Mouse (Mus musculus): Measurements from ENCODE around the gene Dtx3l.
"Not testable (repeated sequence)": the region's sequence is repeated elsewhere in the genome, so short reads cannot be mapped to it uniquely, and the experiment has no call there.

The Dtx3l gene

DNA sequence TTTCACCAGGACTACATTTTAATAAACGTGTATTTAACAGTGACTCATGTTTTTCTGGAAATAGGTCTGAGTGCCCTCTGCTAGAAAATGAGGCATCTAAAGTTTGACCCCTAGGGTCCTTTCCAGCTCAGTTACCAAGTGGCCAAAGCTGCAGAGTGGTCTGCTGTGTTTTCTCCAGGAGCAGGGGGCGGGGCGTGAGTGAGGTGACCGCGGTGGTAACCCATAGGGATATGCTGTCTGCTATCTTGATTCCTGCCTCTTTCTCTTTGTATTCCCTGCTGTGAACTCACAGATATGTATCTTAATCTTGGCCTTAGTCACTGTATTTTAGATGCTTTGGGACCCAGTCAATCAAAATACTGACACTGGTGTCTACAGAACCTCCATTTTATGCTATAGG, 14.6 kb downstream of the Dtx3l start:
- DNase-seq (ENCODE audit: low spot score) = no peak

DNA sequence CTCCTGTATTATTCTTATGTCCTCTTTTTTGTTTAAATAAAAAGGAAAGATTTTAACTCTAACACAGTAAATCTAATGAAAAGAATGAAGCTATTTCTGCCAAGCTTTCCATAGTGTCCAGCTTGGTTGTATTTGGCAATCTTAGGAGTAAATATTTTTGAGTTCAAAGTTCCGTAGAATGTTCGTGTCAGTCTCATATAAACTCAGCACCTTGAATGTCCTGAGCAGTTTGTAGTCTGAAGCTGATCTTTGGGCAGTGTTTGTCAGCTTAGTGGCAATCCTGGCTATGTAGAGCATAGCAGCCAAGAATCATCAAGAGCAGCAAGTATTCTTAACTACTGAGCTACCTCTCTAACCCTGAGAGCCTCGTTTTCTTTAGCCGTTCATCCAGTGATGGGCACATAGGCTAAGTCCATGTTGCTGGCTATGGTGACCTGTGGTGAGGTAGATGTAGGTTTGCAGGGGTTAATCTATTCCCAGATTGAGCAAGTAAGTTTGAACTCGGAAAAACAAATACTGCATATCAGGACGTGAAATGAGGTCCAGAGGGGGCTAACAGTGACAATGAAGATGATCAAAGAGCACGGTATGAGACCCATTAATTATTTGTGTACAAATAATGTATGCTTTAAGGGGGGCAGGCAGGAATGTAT, 15.3 kb downstream of the Dtx3l start:
- no peak for DNase-seq (ENCODE audit: low spot score)

DNA sequence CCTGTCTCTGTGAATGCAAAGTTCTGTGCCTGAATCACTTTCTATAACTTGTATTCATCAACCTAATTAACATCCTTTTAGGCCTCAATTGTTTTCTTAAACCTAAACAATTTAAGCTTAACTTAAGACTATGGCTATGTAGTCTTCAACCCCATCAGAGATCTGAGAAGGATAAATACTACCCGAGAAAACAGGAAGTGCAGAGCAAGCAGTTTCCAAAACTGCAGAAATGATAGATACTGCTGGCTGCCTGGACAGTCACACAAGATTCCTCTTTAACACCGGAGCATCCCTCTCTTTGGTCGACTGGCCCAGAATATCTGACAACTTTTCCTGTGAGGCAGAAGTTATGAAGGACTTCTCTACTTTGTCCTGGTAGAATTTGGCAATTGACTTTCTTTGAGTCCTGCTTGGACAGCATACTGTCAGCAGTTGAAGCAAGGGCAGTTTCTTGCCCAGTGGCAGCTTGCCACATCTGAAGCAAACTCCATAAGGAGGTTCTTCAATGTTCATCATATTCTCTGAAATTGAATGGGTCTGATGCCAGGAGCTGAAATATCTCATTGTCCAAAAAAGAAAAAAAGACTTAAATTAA, 16.6 kb downstream of the Dtx3l start:
- no peak for DNase-seq (ENCODE audit: low spot score)

DNA sequence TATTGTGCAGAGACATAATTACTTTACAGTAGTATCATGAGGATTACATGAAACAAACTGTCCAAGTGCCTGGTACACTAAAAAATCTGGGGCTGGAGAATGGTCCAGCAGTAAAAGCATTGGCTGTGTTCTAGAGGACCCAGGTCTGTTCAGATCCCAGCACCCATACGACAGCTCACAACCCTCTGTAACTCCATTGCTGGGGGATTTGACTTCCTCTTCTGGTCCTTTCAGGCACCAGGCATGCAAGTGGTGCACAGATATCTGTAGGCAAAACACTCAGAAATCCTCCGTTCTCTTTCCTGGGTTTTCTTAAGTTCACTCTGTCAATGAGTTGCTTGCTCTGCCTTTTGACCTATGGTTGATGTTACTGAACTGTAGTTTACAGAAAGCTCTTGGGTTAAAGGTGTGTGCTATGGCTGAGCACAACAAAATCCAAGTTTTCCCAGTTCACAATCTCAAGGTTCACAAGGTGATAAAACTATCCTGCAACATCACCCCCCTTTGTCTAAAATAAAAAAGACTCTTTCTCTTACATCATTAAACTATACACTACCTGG, 17.2 kb downstream of the Dtx3l start:
- no peak for DNase-seq (ENCODE audit: low spot score)

DNA sequence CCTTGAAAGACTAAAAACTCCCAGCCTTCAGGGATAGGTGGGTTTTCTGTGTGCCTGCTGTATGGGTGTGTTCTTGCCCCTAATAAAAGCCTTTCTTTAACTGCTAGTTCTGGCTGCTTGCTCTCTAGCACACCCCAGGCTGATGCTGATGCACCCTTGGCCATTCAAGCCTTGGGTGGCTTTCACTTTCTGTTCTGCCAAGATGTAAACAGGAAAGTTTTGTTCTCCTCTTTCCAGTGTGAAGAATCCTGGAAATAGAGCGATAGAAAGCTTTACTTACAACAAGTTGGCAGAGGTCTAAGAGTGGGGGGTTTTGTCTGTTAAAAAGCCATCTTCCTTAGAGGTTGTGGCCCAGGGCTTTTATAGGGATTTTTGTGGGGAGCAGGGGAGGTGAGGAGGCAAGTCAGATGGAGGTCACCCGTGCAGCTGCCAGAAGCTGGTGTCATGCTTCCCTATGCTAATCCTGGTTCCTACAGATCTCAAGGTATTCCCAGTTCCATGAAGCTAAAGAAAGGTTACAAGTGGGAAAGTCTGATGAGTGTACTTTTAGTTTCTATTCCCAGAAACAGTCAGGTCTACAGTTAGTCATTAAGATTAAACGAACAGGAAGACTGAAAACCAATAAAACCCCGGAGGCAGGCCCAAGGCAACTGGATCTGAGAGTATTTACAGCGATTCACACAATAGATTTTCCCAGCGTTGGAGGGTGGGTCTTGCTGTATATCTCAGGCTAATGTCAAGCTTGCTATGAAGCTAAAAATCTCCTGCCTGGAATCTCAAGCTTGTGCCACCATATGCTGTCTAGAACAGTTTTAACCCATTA, 20.0 kb downstream of the Dtx3l start:
- no peak for DNase-seq (ENCODE audit: low spot score)

DNA sequence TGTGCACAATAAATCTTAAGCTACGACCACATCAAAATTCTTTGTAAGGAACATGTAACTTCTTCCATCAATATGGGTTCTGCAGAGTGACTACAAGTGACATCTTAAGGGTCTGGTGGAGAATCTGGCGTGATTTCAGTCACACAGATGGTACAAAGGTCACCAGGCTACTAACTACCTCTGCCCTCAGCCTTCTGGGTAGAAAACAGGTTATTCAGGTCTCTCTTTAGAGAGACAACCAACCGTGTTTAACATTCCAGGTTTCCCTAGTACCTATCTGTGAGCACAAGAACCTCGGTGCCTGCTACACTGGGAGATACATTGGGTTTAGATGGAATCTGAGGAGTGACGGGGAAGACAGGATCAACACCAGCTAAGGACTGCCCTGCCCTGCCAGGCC, 24.6 kb downstream of the Dtx3l start:
- DNase-seq (ENCODE audit: low spot score) = no peak

DNA sequence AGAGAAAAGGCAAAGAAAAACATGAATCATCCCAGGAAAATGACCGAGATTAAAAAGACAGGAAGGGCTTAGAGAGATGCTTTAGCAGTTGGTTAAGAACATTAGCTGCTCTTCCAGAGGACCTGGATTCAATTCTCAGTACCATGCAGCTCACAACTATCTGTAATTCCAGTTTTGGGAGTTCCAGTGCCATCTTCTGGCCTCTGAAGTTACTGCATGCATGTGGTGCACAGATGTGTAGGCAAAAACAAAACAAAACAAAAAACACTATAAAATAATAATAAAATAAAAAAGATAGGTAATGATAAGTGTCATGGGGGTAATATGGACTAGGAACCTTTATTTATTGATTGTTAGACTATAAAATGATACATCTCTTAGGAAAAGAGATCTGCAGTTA, 25.4 kb downstream of the Dtx3l start:
- DNase-seq (ENCODE audit: low spot score) = no peak

DNA sequence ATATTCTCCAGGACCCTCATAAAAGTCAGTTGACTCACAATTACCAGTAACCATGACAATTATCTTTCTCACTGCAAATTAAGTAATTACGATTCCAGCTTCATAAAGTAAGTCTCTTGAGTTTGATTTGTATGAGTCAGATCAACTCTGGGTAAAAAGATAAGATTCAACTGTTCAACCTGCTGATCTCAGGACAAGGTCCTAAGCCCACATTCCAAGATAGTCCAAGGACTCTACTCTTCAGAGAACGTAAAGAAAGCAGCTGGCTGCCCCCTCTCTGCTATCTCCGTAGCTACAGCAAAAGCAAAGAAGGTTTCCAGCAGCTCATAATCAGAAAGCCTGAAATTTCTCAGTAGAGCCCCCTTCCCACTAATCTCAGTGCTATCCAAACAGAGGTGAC, 27.5 kb downstream of the Dtx3l start:
- DNase-seq (ENCODE audit: low spot score) = no peak

DNA sequence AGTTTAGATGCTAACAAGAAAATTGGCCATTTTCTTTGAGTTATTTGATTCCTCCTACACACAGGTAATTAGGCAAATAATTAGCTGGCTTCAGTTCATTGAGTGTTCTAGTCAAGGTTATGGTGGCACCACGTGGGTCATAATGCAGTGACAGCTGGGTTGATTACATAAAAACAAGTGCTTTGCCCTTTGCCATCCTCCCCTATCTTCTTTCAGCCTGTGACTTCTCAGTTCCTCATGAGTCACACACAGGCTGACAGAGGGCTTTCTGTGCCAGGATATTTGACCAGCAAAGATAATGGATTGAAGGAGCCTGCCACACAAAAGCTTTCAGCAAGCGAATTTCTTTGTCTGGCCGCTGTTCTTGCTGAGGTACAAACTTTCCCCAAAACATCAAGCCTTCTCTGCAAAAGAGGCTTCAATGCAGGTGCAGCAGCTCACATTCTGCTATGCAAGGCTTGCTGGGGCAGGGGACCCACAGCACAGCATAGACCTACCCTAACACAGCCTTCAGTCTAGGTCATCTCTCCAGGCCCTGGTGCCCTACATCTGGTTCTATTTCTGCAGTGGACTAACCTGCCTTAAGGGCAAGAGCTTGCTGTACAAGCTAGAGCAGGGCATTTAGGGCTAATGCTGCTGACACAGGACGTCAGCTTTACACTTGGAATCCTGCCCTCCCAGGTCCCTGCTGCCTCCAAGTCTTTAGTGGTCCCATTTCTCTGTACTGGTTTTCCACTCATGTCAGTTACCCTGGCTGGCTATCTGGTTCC, 31.3 kb downstream of the Dtx3l start:
- DNase-seq (ENCODE audit: low spot score) = no peak

DNA sequence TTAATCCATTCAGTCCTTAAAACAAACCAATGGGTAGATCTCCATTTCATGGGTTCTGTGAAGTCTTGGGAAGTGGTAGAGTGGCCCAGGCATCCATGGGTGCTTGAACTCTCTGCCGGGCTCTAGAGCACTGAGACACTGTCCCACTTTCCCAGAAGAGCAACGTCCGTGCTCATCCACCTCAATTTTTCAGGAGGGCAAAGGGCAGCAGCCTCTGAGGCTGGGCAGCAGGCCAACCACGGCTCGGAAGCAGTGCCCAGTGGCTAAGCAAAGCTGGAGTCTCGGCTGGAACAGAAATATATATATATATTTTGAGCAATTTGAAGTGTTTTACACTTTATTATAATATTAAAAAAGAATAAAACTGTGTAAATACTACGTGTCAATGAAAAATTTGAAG, 32.1 kb downstream of the Dtx3l start:
- DNase-seq (ENCODE audit: low spot score) = no peak

DNA sequence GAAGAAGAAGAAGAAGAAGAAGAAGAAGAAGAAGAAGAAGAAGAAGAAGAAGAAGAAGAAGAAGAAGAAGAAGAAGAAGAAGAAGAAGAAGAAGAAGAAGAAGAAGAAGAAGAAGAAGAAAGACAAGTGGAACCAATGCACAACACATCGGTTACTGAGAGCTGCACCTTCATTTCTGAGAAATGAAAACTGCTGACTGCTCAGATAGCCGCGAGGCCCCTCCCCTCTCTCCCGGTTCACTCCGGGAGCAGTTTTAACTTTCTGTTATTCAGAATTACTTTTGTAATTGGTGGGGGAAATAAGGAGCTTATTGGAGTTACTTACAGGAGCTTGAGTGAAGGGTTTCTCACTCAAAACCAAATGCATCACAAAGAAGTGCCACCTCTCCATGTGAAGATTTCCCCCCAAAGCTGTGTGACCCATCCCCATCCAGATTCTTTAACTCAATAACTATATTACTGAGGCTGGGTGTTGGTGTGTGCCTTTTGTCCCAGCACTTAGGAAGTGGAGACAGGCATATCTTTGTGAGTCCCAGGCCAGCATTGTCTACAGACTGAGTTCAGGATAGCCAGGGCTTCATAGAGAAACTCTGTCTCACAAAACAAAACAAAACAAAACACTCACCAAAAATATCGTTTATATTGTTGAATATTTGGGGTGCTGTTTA, 33.0 kb downstream of the Dtx3l start:
- no peak for DNase-seq (ENCODE audit: low spot score)

DNA sequence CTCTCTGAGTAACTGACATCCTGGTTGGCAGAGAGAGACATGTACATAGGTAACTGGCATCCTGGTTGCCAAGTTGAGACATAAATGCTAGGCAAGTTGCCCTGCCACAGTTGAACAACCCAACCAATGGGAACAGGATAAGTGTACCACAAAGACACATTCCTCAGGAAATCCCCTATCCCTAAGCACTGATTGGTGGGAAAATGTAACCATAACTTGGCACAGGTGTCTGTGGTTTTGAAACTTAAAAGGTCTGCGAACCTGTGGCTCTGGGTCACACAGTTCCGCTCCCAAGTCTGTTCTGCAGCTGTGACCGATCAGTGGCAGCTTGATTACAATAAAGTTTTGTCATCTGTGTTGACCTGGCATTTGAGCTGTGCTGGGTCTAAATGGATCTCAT, 33.6 kb downstream of the Dtx3l start:
- DNase-seq (ENCODE audit: low spot score) = no peak

DNA sequence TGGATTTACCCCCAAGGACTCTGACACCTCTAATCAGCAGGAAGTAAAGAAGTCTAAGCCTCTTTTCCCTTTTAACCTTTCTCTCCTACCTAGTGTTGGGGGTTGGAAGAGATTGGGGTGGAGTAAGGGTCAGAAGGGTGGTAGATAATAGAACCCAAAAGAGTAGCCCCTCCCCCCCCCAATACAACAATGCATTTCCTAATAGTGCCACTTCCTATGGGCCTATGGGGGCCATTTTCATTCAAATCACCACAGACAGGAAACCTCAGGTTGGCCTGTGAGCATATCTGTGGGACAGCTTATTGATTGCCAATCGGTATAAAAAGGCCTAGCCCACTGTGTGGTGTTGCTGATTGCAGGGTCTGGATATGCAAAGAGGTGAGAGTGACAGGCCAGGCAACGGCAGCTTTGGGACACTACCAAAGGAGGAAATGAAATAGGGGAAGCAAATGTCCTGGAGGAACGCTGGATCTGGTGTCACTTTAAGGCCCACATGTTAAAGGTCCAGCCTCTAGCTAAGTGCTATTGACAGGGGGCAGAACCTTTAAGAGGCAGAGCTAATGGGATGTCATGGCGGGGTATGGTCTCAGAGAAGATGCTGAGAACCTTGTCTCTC, 34.7 kb downstream of the Dtx3l start:
- DNase-seq (ENCODE audit: low spot score) = no peak

DNA sequence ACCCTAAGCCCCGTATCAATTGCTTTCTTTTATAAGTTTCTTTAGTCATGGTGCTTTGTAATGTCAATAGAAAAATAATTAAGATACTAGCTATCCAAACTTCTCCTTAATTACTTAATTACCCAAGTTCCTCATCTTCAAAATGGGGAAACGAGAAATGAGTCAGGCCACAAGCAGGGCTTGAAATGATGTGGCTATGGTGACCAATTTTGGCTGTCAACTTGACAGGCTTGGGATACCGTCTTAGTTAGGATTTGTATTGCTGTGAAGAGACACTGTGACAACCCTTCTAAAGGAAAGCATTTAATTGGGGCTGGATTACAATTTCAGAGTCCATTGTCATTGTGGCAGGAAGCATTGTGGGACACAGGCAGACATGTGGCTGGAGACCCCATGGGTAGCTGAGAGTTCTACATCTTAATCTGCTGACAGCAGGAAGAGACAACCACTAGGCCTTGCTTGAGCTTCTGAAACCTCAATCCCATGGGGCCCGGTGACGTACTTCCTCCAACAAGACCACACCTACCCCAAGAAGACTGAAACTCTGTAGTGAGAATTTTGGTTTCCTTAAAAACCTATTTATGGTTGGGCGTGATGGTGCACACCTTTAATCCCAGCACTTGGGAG, 35.8 kb downstream of the Dtx3l start:
- DNase-seq (ENCODE audit: low spot score) = no peak

DNA sequence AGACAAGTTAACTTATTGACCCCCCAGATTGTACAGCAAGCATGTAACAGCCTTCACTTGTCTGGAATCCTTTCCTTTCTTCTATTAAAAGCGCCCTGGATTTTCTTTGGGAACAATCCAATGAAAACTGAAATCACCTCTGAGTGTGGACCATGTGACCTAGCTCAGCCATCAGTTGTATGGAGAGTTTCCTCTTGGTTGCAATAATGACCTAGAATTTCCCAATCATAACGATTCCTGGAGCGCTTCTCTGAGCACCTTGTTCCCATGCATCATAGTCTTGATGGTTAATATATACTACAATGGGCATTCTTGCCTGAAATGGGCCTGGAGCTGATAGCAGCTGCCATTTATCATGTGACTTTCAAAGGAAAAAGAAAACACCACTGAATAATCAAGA, 38.4 kb downstream of the Dtx3l start:
- DNase-seq (ENCODE audit: low spot score) = no peak

DNA sequence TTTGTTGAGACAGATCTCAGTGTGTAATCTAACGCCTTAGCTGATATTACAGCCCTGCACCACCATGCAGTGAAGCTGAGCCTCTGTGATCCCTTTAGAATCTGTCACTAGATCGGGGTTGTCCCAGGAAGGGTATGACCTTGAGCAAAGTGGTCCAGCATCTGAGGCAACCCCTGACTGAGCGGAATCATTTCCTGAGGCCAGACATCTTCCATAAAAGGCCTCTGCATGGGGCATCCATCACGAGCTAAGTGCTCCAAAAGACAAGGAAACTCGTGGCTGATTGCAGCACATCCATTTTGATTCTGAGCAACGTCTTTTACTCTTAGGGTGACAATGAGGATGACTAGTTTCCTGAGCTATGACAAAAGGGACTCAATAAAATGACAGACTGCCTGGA, 44.0 kb downstream of the Dtx3l start:
- no peak for DNase-seq (ENCODE audit: low spot score)

DNA sequence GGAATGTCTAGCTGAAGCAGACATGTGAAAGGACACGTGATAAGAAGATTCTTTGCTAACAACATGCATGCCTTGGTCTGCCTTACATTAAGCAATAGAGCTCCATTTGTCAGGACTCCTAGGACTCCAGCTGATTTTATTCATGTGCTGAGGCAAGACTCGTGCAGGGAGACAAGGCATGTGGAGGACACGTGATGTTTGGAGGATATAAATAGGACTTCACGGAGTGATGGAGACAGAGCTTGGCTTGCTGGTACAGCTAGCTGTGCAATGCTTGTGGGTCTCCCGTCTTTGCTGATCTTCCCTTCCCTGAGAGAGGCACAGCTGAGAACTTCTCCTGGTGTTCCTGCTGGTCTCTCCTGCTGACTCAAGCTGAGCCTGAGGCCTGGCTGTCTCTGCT, 47.3 kb downstream of the Dtx3l start:
- not testable (repeated sequence) for DNase-seq (ENCODE audit: low spot score)

DNA sequence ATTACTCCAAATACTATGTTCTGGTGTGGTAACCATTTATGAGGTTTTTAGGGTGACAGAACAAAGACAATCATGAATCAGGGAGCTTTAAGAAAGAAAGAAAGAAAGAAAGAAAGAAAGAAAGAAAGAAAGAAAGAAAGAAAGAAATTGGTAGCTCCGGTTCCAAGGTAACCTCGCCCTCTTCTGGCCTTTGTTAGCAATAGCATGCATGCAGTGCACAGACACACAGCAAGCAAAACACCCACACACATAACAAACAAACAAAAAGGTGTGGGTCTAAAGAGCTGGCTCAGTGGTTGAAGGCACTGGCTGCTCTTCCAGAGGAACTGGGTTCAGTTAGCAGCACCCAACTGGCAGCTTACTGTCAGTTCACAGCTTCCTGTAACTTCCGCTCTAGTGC, 48.3 kb downstream of the Dtx3l start:
- DNase-seq (ENCODE audit: low spot score) = no peak

DNA sequence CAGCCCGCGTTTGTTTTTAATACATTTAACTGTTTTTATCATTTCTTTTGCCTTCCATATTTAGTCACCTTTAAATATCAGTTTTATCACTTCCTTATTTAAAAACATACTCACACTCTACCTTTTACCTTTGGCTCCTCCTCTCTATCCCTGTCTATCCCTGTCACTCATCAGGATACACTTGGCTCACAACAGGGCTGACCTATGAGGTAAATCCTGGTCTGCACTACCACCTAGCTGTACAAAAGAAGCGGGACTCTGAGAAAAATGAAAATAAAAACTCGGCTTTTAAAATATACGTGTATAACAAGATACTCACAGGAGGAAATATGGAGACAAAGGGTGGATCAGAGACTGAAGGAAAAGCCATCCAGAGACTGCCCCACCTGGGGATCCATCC, 50.0 kb downstream of the Dtx3l start:
- DNase-seq (ENCODE audit: low spot score) = no peak

DNA sequence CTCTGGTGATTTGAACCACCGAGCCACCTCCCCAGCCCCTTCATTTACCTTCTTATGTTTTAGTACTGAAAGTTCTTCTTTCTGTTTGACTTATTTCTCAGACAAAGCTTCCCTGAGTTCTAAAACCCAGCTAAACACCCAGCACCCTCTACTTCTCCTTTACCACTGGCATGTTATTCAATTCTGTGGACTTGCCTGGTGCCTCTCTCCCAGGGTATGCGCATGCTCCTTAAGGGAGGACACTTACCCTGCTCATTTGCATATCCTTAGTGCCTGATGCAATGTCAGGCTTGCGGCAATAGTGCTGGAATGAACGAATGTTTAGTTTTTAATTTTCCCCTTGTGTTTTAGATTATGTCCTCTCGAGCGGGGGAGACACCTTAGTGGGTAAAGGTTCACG, 50.8 kb downstream of the Dtx3l start:
- DNase-seq (ENCODE audit: low spot score) = no peak

Measured in urinary bladder, postnatal 14 days (tissue).